Mouse (Mus musculus) heart, postnatal 0 days (tissue): ENCODE results near the gene Wdr90. TPM values are rescaled to one million over a fixed set of nuclear protein-coding genes. Genes with fewer than 3 reads are reported as not detected.

Experiments
- ATAC-seq: fragments of 200-750 bp; cut with Nextera tagmentation; 2 replicates; pipeline ENCODE4 v1.8.0; 2017; ENCODE audit warnings: low read depth, moderate number of reproducible peaks, moderate library complexity; ENCODE audit not compliant: insufficient read depth
- DNase-seq: peaks from one replicate; pipeline ENCODE4 v3.0.0-alpha.2; 2016; ENCODE audit warnings: low spot score
- H3K27ac ChIP-seq: fragments of 300-500 bp; sonication (generic); 2 replicates; pipeline ENCODE4 v1.5.1; 2014; ENCODE audit warnings: low read depth, mild to moderate bottlenecking
- H3K27me3 ChIP-seq: fragments of 300-500 bp; sonication (generic); 2 replicates; pipeline ENCODE4 v1.6.1; 2014; ENCODE audit warnings: low read length, mixed read lengths; ENCODE audit not compliant: control insufficient read depth, insufficient read depth
- H3K36me3 ChIP-seq: fragments of 300-500 bp; sonication (generic); replicated peaks from 2 replicates; pipeline ENCODE4 v1.6.1; 2014; ENCODE audit warnings: low read length, mixed read lengths; ENCODE audit not compliant: control insufficient read depth, insufficient read depth
- H3K4me1 ChIP-seq: fragments of 300-500 bp; sonication (generic); 2 replicates; pipeline ENCODE4 v1.6.1; 2014; ENCODE audit warnings: antibody characterized with exemption; ENCODE audit not compliant: control insufficient read depth, insufficient read depth
- H3K4me2 ChIP-seq: fragments of 300-500 bp; sonication (generic); 2 replicates; pipeline ENCODE4 v1.6.1; 2014; ENCODE audit warnings: low read depth, mild to moderate bottlenecking, low read length, moderate library complexity
- H3K4me3 ChIP-seq: fragments of 300-500 bp; sonication (generic); 2 replicates; pipeline ENCODE4 v1.5.1; 2014; ENCODE audit warnings: low read depth, low read length
- H3K9ac ChIP-seq: fragments of 300-500 bp; sonication (generic); replicated peaks from 2 replicates; pipeline ENCODE4 v1.6.1; 2014; ENCODE audit warnings: low read depth, low read length, mixed read lengths
- H3K9me3 ChIP-seq: fragments of 300-500 bp; sonication (generic); replicated peaks from 2 replicates; pipeline ENCODE4 v1.6.1; 2016; ENCODE audit warnings: low read length; ENCODE audit not compliant: control insufficient read depth
- CTCF ChIP-seq: IDR thresholded peaks from 2 replicates; pipeline ENCODE4 v1.5.1; 2016; ENCODE audit warnings: antibody characterized with exemption, control low read depth, low read depth
- EP300 ChIP-seq: IDR thresholded peaks from 2 replicates; pipeline ENCODE4 v1.6.1; 2016; ENCODE audit warnings: antibody characterized with exemption, low read depth
- WGBS: fragments of 180-500 bp; shearing (Covaris S2); extraction: QIAGEN DNeasy Blood & Tissue Kit; methylation state at CpG from one replicate; pipeline ENCODE4 v1.1.7; 2014; 5-methylcytosine and 5-hydroxymethylcytosine counted together
- polyA plus RNA-seq: library from polyadenylated mRNA; unstranded; fragments of >200 nt; fragmentation: Nextera tagmentation; extraction: Ambion mirVana; gene quantifications from 2 replicates; pipeline ENCODE4 v1.2.1, GENCODE M21; 2015
- total RNA-seq: library from RNA; depleted of rRNA; stranded (reverse); fragments of >200 nt; gene quantifications from 2 replicates; pipeline ENCODE4 v1.2.3, GENCODE M21; 2014; ENCODE audit warnings: low replicate concordance

The Wdr90 gene
- total and polyA plus RNA-seq, 2 experiments from 2014 or later = 4.2 to 19.3 TPM

DNA sequence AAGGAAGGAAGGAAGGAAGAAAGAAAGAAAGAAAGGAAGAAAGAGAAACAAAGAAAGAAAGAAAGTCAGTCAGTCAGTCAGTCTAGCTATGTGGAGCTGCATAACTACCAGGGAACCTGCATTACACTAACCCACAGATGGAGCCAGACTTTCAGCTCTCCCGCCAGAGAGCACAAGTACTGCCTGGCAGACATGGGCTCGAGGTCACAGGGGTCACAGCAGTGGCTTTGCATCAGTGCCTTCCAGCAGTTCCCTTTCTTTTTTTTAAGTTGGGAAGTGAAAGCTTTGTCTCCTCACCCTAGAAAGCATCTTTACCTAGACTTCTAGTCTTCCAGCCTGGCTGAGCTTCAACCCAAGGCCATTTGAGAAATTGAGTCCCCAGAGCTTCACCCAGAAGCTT lies 34.1 kb upstream of the Wdr90 start:
- H3K4me2 ChIP-seq = no peak overlapping the region
- no peaks in the 10 kb centered on the region for H3K4me1 ChIP-seq
- H3K9ac ChIP-seq = no peak overlapping the region
- H3K27ac ChIP-seq = no peak overlapping the region
- DNase-seq (no peak), ATAC-seq (no peak)
- TF ChIP-seq CTCF (no peak), EP300 (no peak)
- H3K4me3 ChIP-seq = no peak overlapping the region
- H3K9me3 ChIP-seq = no peaks in the 10 kb centered on the region
- no peaks in the 10 kb centered on the region for H3K36me3 ChIP-seq
- 32% methylated on average over 2 of the region's 2 CpGs for WGBS
- no peaks in the 10 kb centered on the region for H3K27me3 ChIP-seq

DNA sequence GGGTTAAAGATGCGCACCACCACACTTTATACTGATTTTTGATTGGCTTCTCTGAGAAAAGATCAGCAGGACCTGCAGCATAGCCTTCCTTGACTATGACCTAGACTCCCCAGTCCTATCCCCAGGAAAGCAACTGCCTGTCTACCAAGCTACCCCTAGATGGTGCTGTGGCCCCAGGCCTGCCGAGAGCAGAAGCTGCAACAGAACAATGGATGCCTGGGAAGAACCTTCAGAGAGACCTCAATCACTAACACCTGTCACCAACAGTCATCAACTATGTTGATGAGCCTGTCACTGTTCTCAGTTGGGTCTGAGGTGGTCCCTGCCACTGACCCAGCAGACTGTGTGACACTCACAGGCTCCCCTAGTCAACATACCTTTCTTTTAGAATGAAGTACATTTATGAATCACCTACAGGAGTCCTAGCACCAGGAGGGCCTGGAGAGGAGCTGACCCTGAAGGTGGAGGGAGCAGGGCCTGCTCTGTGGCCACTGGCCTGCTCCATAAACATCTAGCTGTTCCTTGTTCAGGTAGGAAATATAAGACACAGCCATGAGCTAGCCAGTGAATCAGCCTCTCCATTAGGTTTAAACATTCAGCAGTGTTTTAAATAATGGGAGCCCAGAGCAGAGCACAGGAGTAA lies 32.8 kb upstream of the Wdr90 start:
- H3K27ac ChIP-seq = no peak overlapping the region
- H3K27me3 ChIP-seq = no peaks in the 10 kb centered on the region
- H3K4me1 ChIP-seq = no peaks in the 10 kb centered on the region
- no peak overlapping the region for H3K4me3 ChIP-seq
- H3K9ac ChIP-seq = no peak overlapping the region
- H3K9me3 ChIP-seq = no peaks in the 10 kb centered on the region
- DNase-seq = peak; percentile 78
- 24% methylated on average over 2 of the region's 2 CpGs for WGBS
- TF ChIP-seq CTCF (peak; percentile 99), EP300 (no peak)
- ATAC-seq = peak; percentile 82
- peaks cover 9% of the 10 kb centered on the region for H3K36me3 ChIP-seq
- H3K4me2 ChIP-seq = no peak overlapping the region

DNA sequence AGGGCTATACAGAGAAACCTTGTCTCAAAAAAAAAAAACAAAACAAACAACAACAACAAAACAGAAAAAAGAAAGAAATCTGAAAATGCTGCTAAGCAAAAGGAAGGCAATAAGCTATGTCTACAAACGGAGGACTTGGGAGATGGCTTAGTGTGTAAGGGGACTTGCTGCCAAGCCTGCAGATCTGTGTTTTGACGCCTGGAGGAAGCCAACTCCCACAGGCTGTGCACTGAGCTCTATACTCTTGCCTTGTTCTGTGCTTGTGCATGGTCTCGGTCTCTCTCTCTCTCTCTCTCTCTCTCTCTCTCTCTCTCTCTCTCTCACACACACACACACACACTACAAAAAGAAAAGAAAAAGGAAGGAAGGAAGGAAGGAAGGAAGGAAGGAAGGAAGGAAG lies 27.5 kb upstream of the Wdr90 start:
- H3K4me2 ChIP-seq = no peak overlapping the region
- H3K27ac ChIP-seq = no peak overlapping the region
- no peaks in the 10 kb centered on the region for H3K9me3 ChIP-seq
- DNase-seq (no peak), ATAC-seq (no peak)
- no peaks in the 10 kb centered on the region for H3K4me1 ChIP-seq
- H3K4me3 ChIP-seq = no peak overlapping the region
- WGBS = 81% methylated on average over 3 of the region's 3 CpGs
- peaks cover 22% of the 10 kb centered on the region for H3K36me3 ChIP-seq
- no peak overlapping the region for H3K9ac ChIP-seq
- TF ChIP-seq CTCF (no peak), EP300 (no peak)
- H3K27me3 ChIP-seq = no peaks in the 10 kb centered on the region

DNA sequence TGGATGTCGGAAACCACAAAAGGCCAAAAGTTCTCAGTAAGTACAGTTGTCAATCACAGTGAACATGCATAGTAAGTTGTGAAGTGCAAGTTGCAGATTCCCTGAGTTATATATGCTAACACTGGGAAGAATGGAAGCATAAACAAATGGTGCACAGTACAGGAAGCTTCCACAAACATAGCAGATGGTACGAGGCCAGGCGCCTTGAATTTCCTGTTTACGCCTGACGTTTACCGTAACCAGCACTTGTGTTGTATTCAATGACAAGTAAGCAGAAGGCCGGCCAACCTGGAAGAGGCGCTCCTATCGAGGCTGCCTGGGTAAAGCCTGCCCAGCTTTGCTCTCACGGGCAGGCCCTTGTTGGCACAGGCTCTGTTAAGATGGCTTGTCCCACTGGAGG lies 26.2 kb upstream of the Wdr90 start:
- Histone ChIP-seq H3K4me1 (no peaks in the 10 kb centered on the region), H3K9me3 (no peaks in the 10 kb centered on the region), H3K27me3 (no peaks in the 10 kb centered on the region), H3K4me2 (no peak overlapping the region), H3K9ac (no peak overlapping the region), H3K27ac (no peak overlapping the region), H3K4me3 (no peak overlapping the region), H3K36me3 (peaks cover 34% of the 10 kb centered on the region)
- DNase-seq (no peak), ATAC-seq (no peak)
- TF ChIP-seq EP300 = no peak
- TF ChIP-seq CTCF = no peak
- 80% methylated on average over 10 of the region's 10 CpGs for WGBS

DNA sequence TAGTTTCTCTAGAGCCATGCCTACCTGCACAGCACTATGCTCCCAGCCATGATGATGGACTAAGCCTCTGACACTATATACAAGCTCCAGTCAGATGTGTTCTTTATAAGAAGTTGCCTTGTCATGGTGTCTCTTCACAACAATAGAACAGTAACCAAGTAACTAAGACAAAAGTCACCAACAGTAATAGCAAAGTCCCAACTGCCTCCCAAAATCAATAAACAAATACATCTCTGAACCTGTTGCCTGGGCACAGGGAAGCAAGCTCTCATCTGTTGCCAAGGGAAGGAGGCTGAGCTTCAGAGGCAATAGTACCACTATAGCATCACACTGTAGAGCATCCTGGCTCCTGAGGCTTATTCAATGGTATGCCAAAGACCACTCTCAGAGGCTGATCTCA lies 25.5 kb upstream of the Wdr90 start:
- Histone ChIP-seq H3K9ac (no peak overlapping the region), H3K4me1 (no peaks in the 10 kb centered on the region), H3K4me2 (no peak overlapping the region), H3K36me3 (peaks cover 34% of the 10 kb centered on the region), H3K27me3 (no peaks in the 10 kb centered on the region), H3K4me3 (no peak overlapping the region), H3K27ac (no peak overlapping the region), H3K9me3 (no peaks in the 10 kb centered on the region)
- no peak for TF ChIP-seq EP300
- TF ChIP-seq CTCF = no peak
- DNase-seq (no peak), ATAC-seq (no peak)

DNA sequence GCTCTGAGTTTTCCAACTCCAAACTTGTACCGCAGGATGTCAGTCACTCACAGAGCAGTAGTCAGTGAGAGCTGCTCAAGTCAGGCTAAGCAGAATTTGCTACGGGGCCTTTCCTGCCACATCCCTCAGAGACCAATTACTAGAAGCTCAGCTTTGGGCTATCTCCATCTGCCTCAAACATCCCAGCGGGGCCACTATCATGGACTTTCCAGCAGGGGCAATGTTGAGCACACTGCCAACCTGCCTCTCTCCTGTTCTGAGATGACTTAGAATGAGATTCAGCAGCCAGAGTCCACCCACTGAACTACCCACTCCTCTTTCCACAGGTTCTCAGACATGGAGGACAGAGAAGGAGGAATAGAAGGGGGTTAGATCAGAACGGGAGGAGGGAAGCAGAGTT lies 24.3 kb upstream of the Wdr90 start:
- Histone ChIP-seq H3K9me3 (no peaks in the 10 kb centered on the region), H3K9ac (no peak overlapping the region), H3K4me2 (no peak overlapping the region), H3K4me1 (no peaks in the 10 kb centered on the region), H3K27ac (no peak overlapping the region), H3K27me3 (no peaks in the 10 kb centered on the region), H3K4me3 (no peak overlapping the region), H3K36me3 (peaks cover 38% of the 10 kb centered on the region)
- DNase-seq (no peak), ATAC-seq (no peak)
- peak; percentile 30 for TF ChIP-seq CTCF
- TF ChIP-seq EP300 = no peak
- 73% methylated on average over 4 of the region's 4 CpGs for WGBS
